ENCODE assay signal across 10 mouse cellular contexts in genomic region chr9:110118249-110118648, GRCm38 (mm10). TPM values are rescaled to one million over a fixed set of nuclear protein-coding genes. Genes with fewer than 3 reads are reported as not detected.
A peak's percentile ranks its signal among the peaks of the same experiment; 100 is the strongest.
DNase-seq lines count a peak whose midpoint lies in the region; ATAC-seq lines count a peak whose summit lies in the region.
"Had no signal": no experiment of that assay in that cellular context is flagged by ENCODE, and none has a peak within 500 bp of the region (broad histone marks: within the 10 kb centered on the region; RNA-seq: fewer than 3 reads in every experiment).

No protein-coding gene starts in this region.

- peak overlapping the region; percentile 91 for H3K9ac ChIP-seq in lung, embryonic 16.5 days (ENCODE audit: low read length)
- peak overlapping the region; percentile 95 for H3K9ac ChIP-seq in limb, embryonic 13.5 days
- peak overlapping the region; percentile 86 for H3K9ac ChIP-seq in neural tube, embryonic 15.5 days (replicated peaks)

- ATAC-seq in lung, embryonic 16.5 days (ENCODE audit: low read depth): no peak
- 0 out of 2 replicates have a peak, but pooled peaks have one; percentile 1 for ATAC-seq in erythroblast, adult 5-6 weeks (replicated peaks; ENCODE audit: low FRiP score, poor library complexity, severe bottlenecking)
- no peak for ATAC-seq in limb, embryonic 13.5 days (ENCODE audit: low FRiP score, low read depth)
- ATAC-seq in neural tube, embryonic 15.5 days (ENCODE audit: low FRiP score): no peak

- H3K27ac ChIP-seq in lung, embryonic 16.5 days (ENCODE audit: low read length): no peak overlapping the region
- no peak overlapping the region for H3K27ac ChIP-seq in limb, embryonic 13.5 days
- peak overlapping the region; percentile 97 for H3K27ac ChIP-seq in neural tube, embryonic 15.5 days (replicated peaks)

- no peaks in the 10 kb centered on the region for H3K9me3 ChIP-seq in lung, embryonic 16.5 days (ENCODE audit: control insufficient read depth, low read length)
- no peaks in the 10 kb centered on the region for H3K9me3 ChIP-seq in limb, embryonic 13.5 days
- H3K9me3 ChIP-seq in neural tube, embryonic 15.5 days (replicated peaks): no peaks in the 10 kb centered on the region

- DNase-seq in lung, postnatal 25 days (ENCODE audit: low spot score): no peak
- DNase-seq in urinary bladder, postnatal 25 days (ENCODE audit: low spot score): no peak
- DNase-seq in layer of hippocampus, adult 9-11 months: no peak
- no peak for DNase-seq in cerebellum, postnatal 36 days
- DNase-seq: adrenal gland, adult 2 months; kidney, postnatal 10 days had no signal

- H3K27me3 ChIP-seq in lung, embryonic 16.5 days (ENCODE audit: control insufficient read depth, insufficient read depth, low read depth, low read length): no peaks in the 10 kb centered on the region
- H3K27me3 ChIP-seq in limb, embryonic 13.5 days: no peaks in the 10 kb centered on the region
- H3K27me3 ChIP-seq in neural tube, embryonic 15.5 days (replicated peaks): no peaks in the 10 kb centered on the region

- H3K36me3 ChIP-seq in lung, embryonic 16.5 days (ENCODE audit: control insufficient read depth, insufficient read depth, low read length): 0 out of 2 replicates have a peak, but pooled peaks cover 2% of the 10 kb centered on the region
- H3K36me3 ChIP-seq in limb, embryonic 13.5 days: peaks cover 8% of the 10 kb centered on the region
- H3K36me3 ChIP-seq in neural tube, embryonic 15.5 days: peaks cover 8% of the 10 kb centered on the region; the same call in 1 of the 2 replicates

- peak overlapping the region; percentile 86 for H3K4me3 ChIP-seq in lung, embryonic 16.5 days (ENCODE audit: low read length)
- peak overlapping the region; percentile 75 for H3K4me3 ChIP-seq in limb, embryonic 13.5 days
- peak overlapping the region; percentile 97 for H3K4me3 ChIP-seq in neural tube, embryonic 15.5 days (replicated peaks)

- H3K4me1 ChIP-seq in lung, embryonic 16.5 days (replicated peaks; ENCODE audit: control insufficient read depth, insufficient read depth, low read length): peaks cover 10% of the 10 kb centered on the region
- peaks cover 22% of the 10 kb centered on the region for H3K4me1 ChIP-seq in limb, embryonic 13.5 days
- H3K4me1 ChIP-seq in neural tube, embryonic 15.5 days: peaks cover 23% of the 10 kb centered on the region

- peak overlapping the region; percentile 75 for H3K4me2 ChIP-seq in lung, embryonic 16.5 days (ENCODE audit: low read depth, low read length)
- H3K4me2 ChIP-seq in limb, embryonic 13.5 days (replicated peaks): peak overlapping the region; percentile 63
- peak overlapping the region; percentile 75 for H3K4me2 ChIP-seq in neural tube, embryonic 15.5 days

- 68% methylated on average over 1 of the region's 1 CpGs for WGBS in lung, embryonic 16.5 days
- 81% methylated on average over 1 of the region's 1 CpGs for WGBS in limb, embryonic 13.5 days
- WGBS in neural tube, embryonic 15.5 days: 58% methylated on average over 1 of the region's 1 CpGs

RNA-seq across cellular contexts. Expression of gene Dhx30, which starts 0.6 kb away (rescaled TPM):
- 117 and 119 TPM in 2 replicates for polyA plus RNA-seq in lung, embryonic 16.5 days (2015; fragmentation: Nextera tagmentation; extraction: Ambion mirVana)
- total RNA-seq in erythroblast, adult 5-6 weeks (2015; ENCODE audit: low replicate concordance): 13.3 and 19.2 TPM in 2 replicates
- total RNA-seq in erythroblast, adult 5-6 weeks (2017; ENCODE audit: low replicate concordance): 7.8 and 10.7 TPM in 2 replicates
- 158 TPM in 2 replicates for polyA plus RNA-seq in limb, embryonic 13.5 days (2015; fragmentation: Nextera tagmentation; extraction: Ambion mirVana)
- polyA plus RNA-seq in neural tube, embryonic 15.5 days (2015; fragmentation: Nextera tagmentation; extraction: Ambion mirVana): 162 and 163 TPM in 2 replicates

RNA-seq across cellular contexts. Expression of gene Smarcc1, which starts 0.7 kb away (rescaled TPM):
- polyA plus RNA-seq in lung, embryonic 16.5 days (2015; fragmentation: Nextera tagmentation; extraction: Ambion mirVana): 86.0 and 87.1 TPM in 2 replicates
- total RNA-seq in erythroblast, adult 5-6 weeks (2015; ENCODE audit: low replicate concordance): 24.9 and 33.6 TPM in 2 replicates
- 17.6 and 24.5 TPM in 2 replicates for total RNA-seq in erythroblast, adult 5-6 weeks (2017; ENCODE audit: low replicate concordance)
- polyA plus RNA-seq in limb, embryonic 13.5 days (2015; fragmentation: Nextera tagmentation; extraction: Ambion mirVana): 174 and 188 TPM in 2 replicates
- 67.0 and 78.6 TPM in 2 replicates for polyA plus RNA-seq in neural tube, embryonic 15.5 days (2015; fragmentation: Nextera tagmentation; extraction: Ambion mirVana)
